Mouse (Mus musculus) adrenal gland (tissue): ENCODE data around the gene Slco4a1.

Experiments used
- intact Hi-C: fragments of 180-260 bp; cut with DNase I; formaldehyde crosslinking; loops from one replicate; pipeline ENCODE4 v1.15.1; 2025

The Slco4a1 gene

DNA sequence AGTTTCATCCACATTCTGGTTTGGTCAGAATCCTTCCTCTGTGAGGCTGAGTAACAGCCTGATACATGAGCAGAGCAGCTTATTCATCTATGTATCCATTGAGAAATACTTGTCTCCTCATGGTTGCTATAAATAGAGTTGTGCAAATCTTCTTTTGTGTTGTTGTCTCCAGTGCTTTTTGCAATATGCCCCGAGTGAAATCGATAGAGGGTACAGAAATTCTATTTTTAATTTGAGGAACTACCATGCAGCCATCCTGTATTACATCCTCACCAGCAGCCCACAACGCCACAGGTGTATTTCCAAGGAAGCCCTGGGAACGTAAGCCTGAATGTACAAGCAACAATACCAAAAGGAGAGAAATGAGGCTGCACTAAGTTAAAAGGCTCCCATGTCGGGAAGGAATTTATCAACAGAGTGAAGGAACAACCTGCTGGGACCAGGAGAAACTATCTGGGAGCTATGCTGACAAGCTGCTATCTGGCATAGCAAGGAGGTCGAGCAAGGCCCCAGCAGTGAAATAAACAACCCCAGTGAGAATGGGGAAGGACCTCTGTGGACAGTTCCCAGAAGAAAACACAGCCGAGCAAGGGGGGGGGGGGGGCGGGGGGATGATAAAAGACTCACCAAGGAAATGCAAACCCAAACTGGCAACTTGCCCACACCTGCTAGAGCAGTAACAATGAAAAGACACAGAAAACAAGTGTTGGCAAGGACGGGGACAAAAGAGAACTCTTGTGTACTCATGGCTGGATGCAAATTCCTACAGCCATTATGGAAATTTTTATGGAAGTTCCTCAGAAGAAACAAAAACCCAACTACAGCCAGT lies 10.9 kb upstream of the Slco4a1 start:
- intact Hi-C loops, result no loop called here

DNA sequence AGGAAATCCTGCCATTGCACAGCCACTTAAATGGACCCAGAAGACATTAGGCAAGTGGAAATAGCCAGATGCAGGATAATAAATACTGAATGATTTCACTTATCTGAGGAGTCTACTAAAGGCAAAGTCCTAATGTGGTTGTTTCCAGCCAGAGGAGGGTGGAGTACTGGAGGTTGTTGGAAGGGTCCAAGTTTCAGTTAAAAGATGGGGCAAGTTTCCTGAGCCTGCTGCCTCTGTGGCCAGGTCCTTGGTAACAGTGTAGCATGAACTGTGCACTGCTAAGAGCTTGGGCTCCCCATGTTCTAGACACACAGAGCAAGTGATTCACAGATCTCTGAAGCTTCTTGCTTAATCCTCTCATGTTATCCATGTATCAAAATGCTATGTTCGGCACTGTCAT lies 10.1 kb upstream of the Slco4a1 start:
- intact Hi-C loops, result no loop called here

DNA sequence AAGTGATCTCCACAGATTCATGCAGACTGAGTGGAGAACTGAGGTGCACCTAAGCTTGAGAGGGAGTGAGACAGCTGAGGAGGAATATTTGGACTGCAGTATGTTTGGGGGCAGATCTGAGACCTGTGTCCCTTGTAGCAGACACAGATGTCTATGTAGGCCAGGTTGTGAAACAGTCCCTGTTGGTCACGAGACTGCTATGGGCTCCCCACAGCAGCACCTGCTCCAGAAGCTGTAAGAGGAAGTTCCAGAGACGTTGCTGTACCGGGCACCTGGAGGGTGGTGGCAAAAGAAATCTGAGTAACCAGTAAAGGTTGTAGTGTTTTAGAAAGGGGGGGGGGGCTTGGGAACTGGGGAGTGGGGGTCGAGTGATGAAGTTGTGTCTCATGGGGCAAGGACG lies 7.0 kb upstream of the Slco4a1 start:
- intact Hi-C loops, result no loop called here

DNA sequence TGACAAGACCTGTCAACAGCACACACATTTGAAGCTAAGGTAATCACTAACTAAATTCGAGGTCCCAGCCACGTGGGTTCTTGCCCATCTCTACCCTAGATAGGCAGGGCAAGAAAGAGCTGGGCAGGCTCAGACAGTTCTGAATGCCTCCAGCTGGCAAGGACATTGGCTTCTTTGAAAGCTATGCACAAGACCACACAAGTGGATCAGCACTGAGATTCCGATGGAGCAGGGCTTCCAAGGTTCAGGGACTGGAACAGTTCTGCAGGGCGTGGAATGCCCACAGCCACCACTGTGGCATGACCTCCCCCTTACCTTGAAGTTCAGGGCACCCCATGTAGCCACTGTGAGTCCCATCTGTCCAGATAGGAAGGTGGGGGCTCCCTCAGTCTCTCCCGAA lies 5.5 kb upstream of the Slco4a1 start:
- intact Hi-C loops, result no loop called here

DNA sequence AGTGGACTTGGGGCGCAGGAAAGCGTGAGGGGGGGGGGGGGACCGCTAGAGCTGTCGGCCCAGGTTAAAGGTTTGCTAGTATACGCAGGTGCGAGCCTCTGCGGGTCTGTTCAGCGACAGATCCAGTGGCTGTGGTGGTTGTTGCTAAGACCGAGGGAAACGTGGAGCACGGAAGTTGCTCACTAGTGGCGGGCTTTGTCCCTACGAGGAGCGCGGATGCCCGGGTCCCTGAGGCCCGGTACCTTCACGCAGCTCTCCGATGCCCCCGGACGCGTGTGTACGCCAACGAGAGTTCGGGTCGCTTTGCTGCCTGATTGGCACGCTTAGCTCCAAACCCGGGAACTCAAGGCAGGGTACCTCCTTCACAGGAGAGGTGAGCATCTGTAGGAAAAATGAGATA lies 660 bp downstream of the Slco4a1 start:
- intact Hi-C loops, result no loop called here

DNA sequence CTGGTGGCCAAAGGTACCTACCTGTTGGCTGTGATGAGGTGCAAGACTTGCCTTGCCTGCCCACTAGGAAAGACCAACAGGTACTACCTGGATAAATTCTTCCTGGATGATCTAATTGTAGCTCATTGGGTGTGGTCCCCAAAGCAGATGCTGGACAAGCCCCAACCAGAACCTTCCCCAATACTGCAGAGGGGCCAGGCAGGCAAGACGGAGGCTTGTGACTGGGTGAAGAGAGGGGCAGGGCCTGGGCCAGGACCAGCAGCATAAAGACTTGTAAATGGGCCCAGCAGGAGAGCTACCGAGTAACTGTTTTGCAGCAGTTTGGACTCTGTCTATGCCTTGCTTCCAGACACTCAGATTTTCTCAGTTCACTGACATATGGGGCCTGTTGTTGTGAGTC lies 1.6 kb downstream of the Slco4a1 start:
- intact Hi-C loops, result no loop called here

DNA sequence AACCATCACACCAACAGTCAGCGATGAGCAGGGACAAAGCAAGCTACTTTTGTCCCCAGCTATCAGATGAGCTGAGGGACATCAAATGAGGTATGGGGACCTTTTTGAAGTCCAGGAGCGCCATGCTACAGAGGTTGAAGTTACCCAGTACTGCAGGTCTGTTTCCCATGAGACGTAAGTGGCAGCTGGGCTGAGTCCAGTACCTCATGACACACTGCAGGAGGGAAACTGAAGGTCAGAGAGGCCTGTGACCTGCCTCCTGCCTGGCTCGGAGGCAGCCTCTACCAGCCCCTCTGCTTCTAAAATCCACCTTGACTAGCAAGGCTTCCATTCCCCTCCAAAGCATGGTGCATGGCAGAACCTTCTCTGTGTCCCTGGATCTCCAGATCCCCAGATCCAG lies 3.4 kb downstream of the Slco4a1 start:
- intact Hi-C loops, result no loop called here

DNA sequence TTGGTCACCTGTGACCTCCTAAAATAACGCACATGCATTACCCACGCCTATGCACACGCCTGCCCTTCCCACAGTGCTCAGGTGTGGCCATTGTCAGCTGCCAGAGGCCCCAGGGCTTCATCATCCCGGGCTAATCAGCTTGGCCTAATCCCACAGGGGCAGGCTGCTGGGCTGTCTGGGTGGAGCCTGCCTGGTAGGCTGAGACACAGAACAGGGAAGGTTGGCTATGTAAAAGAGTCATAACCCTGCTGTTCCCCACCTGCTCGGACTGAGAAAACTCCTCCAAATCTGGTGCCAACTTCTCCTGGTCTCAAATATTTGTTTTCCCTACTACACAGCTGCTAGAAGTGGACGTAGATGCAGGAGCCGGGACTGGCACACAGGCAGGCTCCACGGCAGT lies 4.8 kb downstream of the Slco4a1 start:
- intact Hi-C loops, result loop anchor here (10.0 kb wide), 1 partner anchor 284 kb away; no protein-coding TSS in a partner anchor

DNA sequence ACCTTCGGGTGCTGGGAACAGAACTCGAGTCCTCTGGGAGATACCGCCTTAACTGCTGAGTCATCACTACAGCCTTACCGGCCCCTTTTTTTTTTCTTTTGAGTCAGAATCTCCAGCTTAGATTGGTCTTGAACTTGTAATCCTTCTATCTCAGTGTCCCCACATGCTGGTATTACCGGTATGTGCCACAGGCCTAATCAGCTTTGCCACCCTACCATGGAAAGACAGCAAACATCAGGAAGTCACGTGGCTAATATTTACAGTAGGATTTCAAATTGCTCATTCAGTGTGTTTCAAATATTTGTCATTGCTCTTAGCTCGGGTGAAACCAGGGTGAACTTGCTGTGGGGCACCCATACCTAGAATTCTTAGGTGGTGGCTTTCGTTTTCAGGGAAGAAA lies 6.5 kb downstream of the Slco4a1 start:
- intact Hi-C loops, result loop anchor here (10.0 kb wide), 1 partner anchor 282 kb away; no protein-coding TSS in a partner anchor

DNA sequence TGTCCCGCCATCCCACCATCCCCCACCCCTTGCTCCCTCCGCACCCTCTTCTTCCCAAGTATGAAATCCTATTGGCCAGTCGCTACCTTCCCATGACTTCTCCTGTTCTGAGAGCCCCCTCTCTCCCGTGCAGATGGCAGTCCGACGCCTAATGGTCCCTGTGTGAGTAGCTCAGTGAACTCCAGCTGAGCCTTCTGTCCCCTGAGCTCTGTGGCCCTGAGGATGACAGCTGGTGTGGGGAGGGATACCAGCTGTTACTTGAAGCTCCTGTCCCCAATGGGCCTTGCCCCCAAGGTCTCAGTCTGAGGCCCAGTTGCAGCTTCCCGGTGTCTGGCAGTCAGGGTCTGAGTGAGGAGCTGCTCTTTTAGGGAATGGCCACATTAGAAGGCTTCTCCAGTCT lies 10.5 kb downstream of the Slco4a1 start:
- intact Hi-C loops, result loop anchor here (10.0 kb wide), 1 partner anchor 278 kb away; no protein-coding TSS in a partner anchor

DNA sequence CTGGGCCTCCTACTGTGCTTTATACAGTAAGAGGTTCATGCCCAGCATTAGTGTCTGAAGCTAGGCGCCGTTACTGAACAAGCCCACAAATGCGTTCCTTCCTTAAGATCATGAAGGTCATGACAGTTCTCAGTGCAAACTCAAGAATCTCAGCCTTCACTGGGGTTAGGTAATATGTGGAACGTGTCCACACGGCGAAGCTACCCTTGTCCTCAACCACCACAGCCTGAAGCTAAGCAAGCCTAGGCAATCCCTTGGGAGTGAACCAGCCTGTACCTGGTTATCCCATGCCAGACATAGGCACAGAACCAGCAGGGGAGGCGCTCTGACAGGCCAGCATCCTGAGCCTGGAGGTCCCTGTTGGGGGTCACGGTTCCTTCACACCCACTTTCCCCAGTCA lies 12.8 kb downstream of the Slco4a1 start:
- intact Hi-C loops, result loop anchor here (10.0 kb wide), 1 partner anchor 276 kb away; no protein-coding TSS in a partner anchor

DNA sequence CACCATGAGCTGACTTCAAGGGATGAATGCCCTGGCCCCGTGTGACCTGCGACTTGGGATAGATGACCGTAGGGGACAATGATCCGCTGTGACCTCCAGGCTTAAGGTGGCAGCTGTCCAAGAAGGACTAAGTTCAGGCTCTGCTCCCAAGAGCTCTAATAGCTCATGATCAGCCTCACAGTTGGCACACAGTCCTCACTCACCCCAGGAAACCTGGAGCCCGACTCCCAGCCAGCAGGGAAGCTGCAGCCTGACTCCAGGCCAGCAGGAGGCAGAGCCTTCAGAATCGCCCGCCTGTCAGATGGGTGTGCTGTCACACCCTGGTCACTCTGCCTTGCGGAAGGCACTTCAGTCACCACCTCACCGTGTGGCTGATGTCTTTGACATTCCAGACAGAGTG lies 13.7 kb downstream of the Slco4a1 start:
- intact Hi-C loops, result loop anchor here (5.0 to 10.0 kb wide), 3 partner anchors 108 to 305 kb away; partner anchors contain the start of gene Bhlhe23

DNA sequence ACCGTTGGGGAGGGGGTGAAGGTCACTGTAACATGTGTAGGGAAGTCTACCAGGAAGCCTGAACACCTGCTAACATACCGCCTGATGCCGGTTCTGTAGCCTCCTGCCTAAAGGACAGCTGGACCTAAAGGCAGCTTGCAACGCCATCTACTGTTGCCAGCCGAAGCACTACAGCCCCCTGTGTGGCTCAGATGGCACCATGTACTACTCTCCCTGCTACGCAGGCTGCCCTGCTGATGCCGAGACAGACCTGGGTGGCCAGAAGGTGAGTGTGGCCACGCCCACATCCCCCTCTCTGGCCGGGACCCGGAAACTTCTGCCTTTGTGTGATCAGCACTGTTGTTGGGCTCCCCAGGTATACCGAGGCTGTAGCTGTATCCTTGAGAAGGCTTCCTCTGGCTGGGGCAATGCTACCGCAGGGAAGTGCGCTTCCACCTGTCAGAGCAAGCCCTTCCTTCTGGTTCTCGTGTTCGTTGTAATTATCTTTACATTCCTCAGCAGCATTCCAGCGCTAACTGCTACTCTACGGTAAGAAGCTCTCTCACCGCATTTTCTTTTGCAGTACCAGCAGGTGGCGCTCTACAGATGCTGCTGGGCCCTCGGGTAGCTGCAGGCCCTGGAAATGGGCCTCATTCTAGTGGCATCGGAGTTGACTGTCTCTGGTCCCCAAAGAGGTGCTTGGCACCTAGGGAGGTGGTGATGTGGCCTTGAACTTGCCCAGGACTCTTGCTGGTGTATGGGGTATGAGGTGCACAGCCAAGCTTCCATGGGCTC lies 16.4 kb downstream of the Slco4a1 start:
- intact Hi-C loops, result loop anchor here (5.0 to 10.0 kb wide), 2 partner anchors 105 to 302 kb away; partner anchors contain the start of gene Bhlhe23

DNA sequence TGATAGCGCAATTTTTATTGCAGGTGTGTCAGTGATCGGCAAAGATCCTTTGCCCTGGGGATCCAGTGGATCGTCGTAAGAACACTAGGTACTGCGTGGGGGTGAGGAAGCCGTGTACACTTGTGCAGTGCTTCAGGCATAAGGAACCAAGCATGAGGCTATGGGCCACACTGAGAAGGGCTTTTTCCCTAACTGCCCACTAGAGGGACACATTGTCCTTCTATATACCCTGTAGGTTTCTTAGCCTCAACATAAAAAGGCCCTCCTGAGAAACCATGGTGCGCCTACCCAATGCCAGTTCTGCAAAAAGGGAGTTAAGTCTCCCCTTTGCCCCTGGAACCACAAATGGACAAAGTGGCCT lies 17.0 kb downstream of the Slco4a1 start:
- intact Hi-C loops, result loop anchor here (5.0 to 10.0 kb wide), 2 partner anchors 104 to 302 kb away; partner anchors contain the start of gene Bhlhe23

DNA sequence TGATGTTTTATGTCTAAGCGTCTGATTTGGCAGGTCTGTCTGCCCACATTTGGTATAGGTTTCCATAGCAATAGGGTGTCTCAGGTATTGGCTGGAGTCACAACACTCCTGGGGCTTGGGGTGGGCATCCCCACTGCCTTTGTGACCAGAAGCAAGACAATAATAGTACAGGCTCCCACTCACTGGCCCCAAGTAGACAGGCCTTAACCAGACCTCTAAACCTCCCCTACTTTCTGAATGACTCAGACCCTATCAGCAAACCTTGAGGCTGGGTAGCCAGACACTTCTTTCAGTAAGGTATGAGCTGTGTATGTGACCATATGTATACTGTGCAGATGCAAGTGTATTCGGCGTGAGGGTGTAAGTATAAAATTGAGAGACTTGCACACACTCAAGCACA lies 18.8 kb downstream of the Slco4a1 start:
- intact Hi-C loops, result loop anchor here (5.0 to 10.0 kb wide), 2 partner anchors 102 to 300 kb away; partner anchors contain the start of gene Bhlhe23

DNA sequence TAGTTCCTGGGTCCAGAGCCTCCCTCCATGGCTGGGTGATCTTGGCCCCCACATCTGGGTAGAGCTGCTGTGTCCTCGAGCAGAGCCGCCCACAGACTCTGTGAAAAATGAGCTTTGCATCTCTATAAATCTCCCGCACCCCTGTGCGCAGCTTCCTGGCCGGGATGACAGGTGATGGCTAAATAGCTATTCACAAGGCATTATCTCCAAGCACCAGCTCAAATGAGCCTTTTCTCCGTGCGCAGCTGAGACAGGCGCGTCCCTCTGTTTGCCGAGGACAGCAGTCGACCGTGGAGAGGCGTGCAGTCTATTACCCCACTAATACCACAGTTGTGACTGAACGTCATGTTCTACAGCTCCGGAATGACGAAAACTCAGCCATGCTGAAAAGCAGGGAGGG lies 26.2 kb downstream of the Slco4a1 start:
- intact Hi-C loops, result no loop called here

DNA sequence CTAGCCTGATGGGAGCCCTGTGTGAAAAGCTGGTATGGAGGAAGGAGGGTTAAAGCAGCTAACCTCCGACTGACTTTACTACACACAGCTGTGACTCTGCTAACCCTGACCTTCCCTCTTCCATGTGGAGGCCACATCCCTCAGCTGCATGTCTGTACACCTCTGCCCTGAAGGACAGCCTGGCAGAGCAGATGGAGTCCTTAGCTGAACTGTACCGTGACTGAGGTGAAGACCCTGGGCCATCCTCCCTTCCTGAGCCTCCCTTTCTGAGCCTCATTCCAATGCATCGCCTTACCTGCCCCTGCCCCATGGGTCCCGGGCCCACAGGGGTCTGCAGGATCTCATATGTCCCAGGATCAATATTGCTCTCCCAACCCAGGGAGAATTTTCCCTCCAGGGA lies 28.8 kb downstream of the Slco4a1 start:
- intact Hi-C loops, result no loop called here

DNA sequence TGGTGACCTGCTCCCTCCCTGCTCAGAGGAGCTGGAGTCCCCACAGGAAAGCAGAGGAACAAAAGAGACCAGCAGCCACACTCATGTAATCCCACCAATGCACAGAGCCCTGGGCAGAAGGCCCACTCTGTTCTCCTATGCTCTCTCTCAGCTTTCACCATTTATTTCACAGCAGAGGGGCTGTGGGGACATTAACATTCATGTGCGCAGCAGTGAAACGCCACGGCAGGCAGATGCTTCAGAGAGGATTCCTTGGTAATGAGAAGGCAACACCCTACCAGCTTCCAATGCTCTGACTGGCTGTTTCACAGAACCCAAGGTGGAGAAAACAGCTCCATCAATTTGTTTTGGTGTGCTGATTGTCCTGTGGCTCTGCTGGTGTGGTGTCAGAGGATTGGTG lies 29.3 kb downstream of the Slco4a1 start:
- intact Hi-C loops, result no loop called here

DNA sequence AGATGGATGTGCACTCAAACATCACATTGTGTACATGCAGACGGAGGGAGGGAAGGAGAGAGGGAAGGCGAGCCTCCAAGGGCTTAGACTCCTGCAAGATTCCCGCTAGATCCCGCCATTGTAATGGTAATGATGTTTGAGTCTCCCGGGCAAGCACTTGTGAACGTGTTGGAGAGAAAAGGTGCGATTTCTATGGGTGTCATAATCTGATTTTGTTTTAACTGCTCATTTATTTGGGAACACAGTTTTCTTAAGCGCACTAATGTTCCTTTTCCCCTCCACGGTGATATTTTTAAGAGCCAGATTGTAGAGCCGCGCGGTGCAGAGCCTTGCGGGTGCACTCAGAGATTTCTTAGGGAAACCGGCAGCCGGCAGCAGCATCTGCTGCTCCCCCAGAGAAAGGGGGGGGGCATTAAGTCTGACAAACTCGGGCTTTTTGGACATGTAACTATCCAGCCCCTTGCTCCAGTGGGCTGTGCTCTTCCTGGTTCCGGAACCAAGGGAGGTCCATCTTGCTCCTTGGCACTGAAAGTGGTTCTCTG lies 32.2 kb downstream of the Slco4a1 start:
- intact Hi-C loops, result no loop called here

DNA sequence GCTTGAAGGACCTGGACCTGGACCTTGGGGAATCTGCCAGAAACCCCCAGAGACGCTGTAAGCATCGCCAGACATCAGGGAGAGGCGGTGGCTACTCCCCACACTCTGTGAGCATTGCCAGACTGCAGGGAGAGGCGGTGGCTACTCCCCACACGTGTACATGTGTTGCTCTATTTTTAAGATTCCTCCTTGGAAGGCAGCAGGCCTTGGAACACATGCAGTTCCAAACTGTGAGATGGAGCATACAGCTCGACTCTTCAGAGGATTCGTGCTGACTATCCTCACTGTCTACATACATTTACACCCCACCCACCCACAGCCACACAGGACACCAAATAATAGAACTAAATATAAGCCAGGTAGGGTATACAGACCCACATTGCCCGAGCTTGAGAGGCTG lies 39.9 kb downstream of the Slco4a1 start:
- intact Hi-C loops, result no loop called here

DNA sequence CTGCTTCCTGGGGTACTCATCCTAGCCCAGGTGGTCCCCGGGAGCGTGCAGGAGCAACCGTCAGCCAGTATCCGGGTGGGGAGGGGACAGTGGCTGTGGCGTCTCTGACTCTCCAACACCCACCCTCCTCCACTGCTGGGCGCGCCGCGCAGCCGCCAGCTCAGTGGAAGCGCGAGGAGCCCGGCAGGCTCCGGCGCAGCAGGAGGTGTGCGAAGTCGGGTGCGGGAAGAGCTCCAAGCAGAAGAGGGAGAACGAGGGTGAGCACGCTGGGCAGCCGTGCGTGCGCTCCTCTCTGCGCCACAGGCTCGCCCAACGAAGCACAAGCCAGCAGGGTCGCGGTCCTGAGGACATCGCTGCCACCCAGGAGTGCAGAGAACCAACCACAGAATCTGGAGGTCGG lies 43.7 kb downstream of the Slco4a1 start, which contains the start of gene Ntsr1:
TSS of gene Ntsr1 (plus strand) at position 236 of the 400 bp plus-strand sequence.
- intact Hi-C loops, result no loop called here

DNA sequence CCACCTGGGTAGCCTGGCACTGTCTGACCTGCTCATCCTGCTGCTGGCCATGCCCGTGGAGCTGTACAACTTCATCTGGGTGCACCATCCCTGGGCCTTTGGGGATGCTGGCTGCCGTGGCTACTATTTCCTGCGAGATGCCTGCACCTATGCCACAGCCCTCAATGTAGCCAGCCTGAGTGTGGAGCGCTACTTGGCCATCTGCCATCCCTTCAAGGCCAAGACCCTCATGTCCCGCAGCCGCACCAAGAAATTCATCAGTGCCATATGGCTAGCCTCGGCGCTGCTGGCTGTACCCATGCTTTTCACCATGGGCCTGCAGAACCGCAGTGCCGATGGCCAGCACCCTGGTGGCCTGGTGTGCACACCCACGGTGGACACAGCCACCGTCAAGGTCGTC lies 44.7 kb downstream of the Slco4a1 start:
- intact Hi-C loops, result no loop called here
